Mouse (Mus musculus) kidney, adult 2 months (tissue): ENCODE data around the gene Spag17.

ENCODE experiments used
- CTCF ChIP-seq: fragments of 200-500 bp; conservative IDR thresholded peaks from 2 replicates; pipeline ENCODE4 v1.5.1; 2011; ENCODE audit warnings: low read depth, mild to moderate bottlenecking, control low read depth, low read length, moderate library complexity, mixed read lengths; ENCODE audit not compliant: insufficient read depth, insufficient read length
- POLR2A ChIP-seq: fragments of 200-500 bp; IDR thresholded peaks from one replicate; pipeline ENCODE4 v1.6.1; 2011; ENCODE audit warnings: low read depth, low read length, control low read depth

GRCm38 (mm10) chr3:99964345-99964744 is 79.1 kb downstream of the Spag17 start:
- TF ChIP-seq CTCF, result no peak
- no peak for TF ChIP-seq POLR2A
